Mouse (Mus musculus) liver, adult 2 months (tissue): Measurements from ENCODE around the gene Palm2. TPM values are rescaled to one million over a fixed set of nuclear protein-coding genes. Genes with fewer than 3 reads are reported as not detected.

ENCODE experiments used
- DNase-seq: peaks from one replicate; pipeline ENCODE4 v3.0.0-alpha.2; 2011; ENCODE audit warnings: low read depth, low spot score; ENCODE audit errors: extremely low read depth
- H3K27ac ChIP-seq: fragments of 200-500 bp; replicated peaks from 2 replicates; pipeline ENCODE4 v1.5.1; 2012; ENCODE audit warnings: low read depth, mild to moderate bottlenecking, control low read depth, inconsistent platforms, low read length; ENCODE audit not compliant: insufficient read depth
- H3K27me3 ChIP-seq: fragments of 200-500 bp; 2 replicates; pipeline ENCODE4 v1.6.1; 2012; ENCODE audit warnings: mild to moderate bottlenecking, moderate library complexity, low read length, inconsistent platforms; ENCODE audit not compliant: control insufficient read depth, insufficient read depth
- H3K36me3 ChIP-seq: fragments of 200-500 bp; 2 replicates; pipeline ENCODE4 v1.6.1; 2012; ENCODE audit warnings: low read length, inconsistent platforms; ENCODE audit not compliant: control insufficient read depth, insufficient read depth
- H3K4me1 ChIP-seq: fragments of 200-500 bp; 2 replicates; pipeline ENCODE4 v1.6.1; 2011; ENCODE audit warnings: low read length; ENCODE audit not compliant: control insufficient read depth, insufficient read depth
- H3K4me3 ChIP-seq: fragments of 200-500 bp; 2 replicates; pipeline ENCODE4 v1.5.1; 2011; ENCODE audit warnings: low read depth, mild to moderate bottlenecking, control low read depth, low read length, moderate library complexity; ENCODE audit not compliant: insufficient read depth
- H3K79me2 ChIP-seq: fragments of 200-500 bp; 2 replicates; pipeline ENCODE4 v1.6.1; 2012; ENCODE audit warnings: inconsistent platforms, mild to moderate bottlenecking, low read length, moderate library complexity; ENCODE audit not compliant: control insufficient read depth, insufficient read depth
- H3K9ac ChIP-seq: fragments of 200-500 bp; 2 replicates; pipeline ENCODE4 v1.6.1; 2012; ENCODE audit warnings: low read depth, mild to moderate bottlenecking, control low read depth, inconsistent platforms, low read length
- CTCF ChIP-seq: fragments of 200-500 bp; IDR thresholded peaks from 2 replicates; pipeline ENCODE4 v1.5.1; 2011; ENCODE audit warnings: low read depth, low read length, control low read depth
- POLR2A ChIP-seq: fragments of 200-500 bp; IDR thresholded peaks from 2 replicates; pipeline ENCODE4 v1.6.1; 2011; ENCODE audit warnings: low read length, control low read depth; ENCODE audit not compliant: insufficient read depth; ENCODE audit errors: extremely low read depth
- WGBS: fragments of 180-500 bp; shearing (Covaris S2); methylation state at CpG from one replicate; pipeline ENCODE4 v1.1.7; 2018; 5-methylcytosine and 5-hydroxymethylcytosine counted together
- polyA plus RNA-seq: library from polyadenylated mRNA; depleted of rRNA; stranded (reverse); fragments of >200 nt; gene quantifications from 2 replicates; pipeline ENCODE4 v1.2.3, GENCODE M21; 2012
- total RNA-seq: library from RNA; depleted of rRNA; stranded (reverse); fragments of >200 nt; gene quantifications from 2 replicates; pipeline ENCODE4 v1.2.3, GENCODE M21; 2014

The Palm2 gene
- total and polyA plus RNA-seq, 2 experiments: 1.0 TPM; not detected in 1

DNA sequence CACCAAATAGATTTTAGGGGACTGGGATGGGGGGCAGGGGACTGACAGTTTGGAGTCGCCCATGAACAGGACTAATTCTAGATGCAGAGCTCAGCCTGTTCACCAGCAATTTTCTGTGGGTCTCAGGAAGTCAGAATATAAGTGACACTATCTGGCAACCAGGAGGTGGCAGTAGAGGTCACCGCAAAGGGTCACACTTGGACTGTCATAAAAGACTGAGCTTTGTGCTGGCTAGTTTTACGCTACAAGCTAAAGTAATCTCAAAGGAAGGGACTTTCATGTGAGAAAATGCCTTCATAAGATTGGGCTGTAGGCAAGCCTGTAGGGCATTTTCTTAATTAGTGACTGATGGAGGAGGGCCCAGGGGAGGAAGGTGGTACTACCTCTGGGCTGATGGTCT is 17.8 kb downstream of the Palm2 start:
- Histone ChIP-seq H3K27ac (no peak overlapping the region), H3K36me3 (no peaks in the 10 kb centered on the region), H3K9ac (no peak overlapping the region), H3K4me1 (no peaks in the 10 kb centered on the region), H3K79me2 (no peaks in the 10 kb centered on the region), H3K27me3 (no peaks in the 10 kb centered on the region), H3K4me3 (no peak overlapping the region)
- no peak for TF ChIP-seq POLR2A
- peak; percentile 47; the same call in 1 of the 2 replicates for TF ChIP-seq CTCF
- 35% methylated on average over 3 of the region's 3 CpGs for WGBS
- DNase-seq: peak; percentile 39

- H3K27ac ChIP-seq: no peak overlapping the region
- H3K27me3 ChIP-seq: no peaks in the 10 kb centered on the region
- H3K4me1 ChIP-seq: no peaks in the 10 kb centered on the region
- H3K9ac ChIP-seq: no peak overlapping the region
- no peak for TF ChIP-seq CTCF
- no peak for TF ChIP-seq POLR2A
- H3K79me2 ChIP-seq: no peaks in the 10 kb centered on the region
- 95% methylated on average over 5 of the region's 5 CpGs for WGBS
- no peak overlapping the region for H3K4me3 ChIP-seq
- no peak for DNase-seq
- no peaks in the 10 kb centered on the region for H3K36me3 ChIP-seq
Measured at GRCm38 (mm10) chr4:57452661-57453060, 18.6 kb downstream of the Palm2 start.

DNA sequence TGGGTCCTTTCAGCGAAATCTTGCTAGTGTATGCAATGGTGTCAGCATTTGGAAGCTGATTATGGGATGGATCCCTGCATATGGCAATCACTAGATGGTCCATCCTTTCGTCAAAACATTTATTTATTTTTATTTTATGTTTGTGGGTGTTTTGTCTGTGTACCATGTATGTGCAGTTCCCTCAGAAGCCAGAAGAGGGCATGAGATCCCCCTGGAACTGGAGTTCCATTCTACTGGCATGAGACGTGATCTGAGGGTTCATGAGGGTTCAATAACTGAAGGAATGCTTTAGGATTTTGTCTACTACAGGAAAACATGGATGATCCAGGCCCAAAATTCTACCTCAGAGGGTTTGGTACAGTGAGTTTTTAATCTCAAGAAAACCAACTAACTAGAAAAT is 28.3 kb downstream of the Palm2 start:
- TF ChIP-seq POLR2A: no peak
- TF ChIP-seq CTCF: peak; percentile 51
- peak; percentile 43 for DNase-seq
- Histone ChIP-seq H3K4me3 (no peak overlapping the region), H3K27ac (no peak overlapping the region), H3K36me3 (no peaks in the 10 kb centered on the region), H3K79me2 (no peaks in the 10 kb centered on the region), H3K9ac (no peak overlapping the region), H3K4me1 (no peaks in the 10 kb centered on the region), H3K27me3 (no peaks in the 10 kb centered on the region)
- WGBS: 53% methylated on average over 3 of the region's 3 CpGs

- Histone ChIP-seq H3K9ac (no peak overlapping the region), H3K27ac (no peak overlapping the region), H3K4me3 (no peak overlapping the region), H3K36me3 (no peaks in the 10 kb centered on the region), H3K27me3 (no peaks in the 10 kb centered on the region), H3K4me1 (no peaks in the 10 kb centered on the region), H3K79me2 (no peaks in the 10 kb centered on the region)
- TF ChIP-seq CTCF (no peak), POLR2A (no peak)
- WGBS: 91% methylated on average over 7 of the region's 7 CpGs
- DNase-seq: no peak
Measured at GRCm38 (mm10) chr4:57482435-57482834, 48.4 kb downstream of the Palm2 start.

DNA sequence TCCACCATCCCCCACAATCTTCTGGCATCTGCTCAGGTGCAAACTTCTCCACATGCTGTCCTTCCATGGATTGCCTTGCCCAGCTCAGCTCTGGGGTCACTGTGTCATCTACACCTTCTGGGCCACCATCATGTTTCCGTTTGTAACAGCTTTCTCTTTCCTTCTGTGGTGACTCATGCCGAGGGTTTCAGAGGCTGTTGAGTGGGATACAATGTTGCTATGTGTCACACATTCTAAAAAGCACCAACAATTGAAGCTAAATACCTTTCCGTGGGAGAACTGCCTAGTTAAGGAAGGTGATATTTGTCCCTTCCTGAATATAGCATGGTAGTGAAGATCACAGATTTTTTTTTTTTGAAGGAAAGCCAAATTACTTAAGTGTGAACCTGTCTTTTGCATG is 52.3 kb downstream of the Palm2 start:
- Histone ChIP-seq H3K79me2 (no peaks in the 10 kb centered on the region), H3K36me3 (no peaks in the 10 kb centered on the region), H3K27ac (no peak overlapping the region), H3K4me3 (no peak overlapping the region), H3K4me1 (peaks cover 4% of the 10 kb centered on the region), H3K27me3 (no peaks in the 10 kb centered on the region), H3K9ac (no peak overlapping the region)
- no peak for DNase-seq
- WGBS: 79% methylated on average over 3 of the region's 3 CpGs
- TF ChIP-seq CTCF (no peak), POLR2A (no peak)

GRCm38 (mm10) chr4:57489887-57490286 is 55.8 kb downstream of the Palm2 start:
- H3K27me3 ChIP-seq: no peaks in the 10 kb centered on the region
- DNase-seq: peak; percentile 5
- H3K27ac ChIP-seq: no peak overlapping the region
- no peaks in the 10 kb centered on the region for H3K79me2 ChIP-seq
- H3K9ac ChIP-seq: no peak overlapping the region
- TF ChIP-seq POLR2A (no peak), CTCF (no peak)
- H3K36me3 ChIP-seq: no peaks in the 10 kb centered on the region
- H3K4me1 ChIP-seq: peaks cover 4% of the 10 kb centered on the region
- WGBS: 76% methylated on average over 6 of the region's 6 CpGs
- no peak overlapping the region for H3K4me3 ChIP-seq
